ENCODE assay signal across 7 mouse cellular contexts in genomic region chr2:90504731-90505171, GRCm38 (mm10).
A peak's percentile ranks its signal among the peaks of the same experiment; 100 is the strongest.
DNase-seq lines count a peak whose midpoint lies in the region; TF ChIP-seq lines count a peak whose summit lies in the region.

No protein-coding gene starts in this region.

- H3K27me3 ChIP-seq in C2C12 (ENCODE audit: control insufficient read depth, insufficient read depth, insufficient read length) = no peaks in the 10 kb centered on the region

- peaks cover 2% of the 10 kb centered on the region for H3K79me3 ChIP-seq in C2C12 (ENCODE audit: low read depth)

- intact Hi-C loops in heart, postnatal 14 days (cut with DNase I) = no loop called here

- H3K79me2 ChIP-seq in C2C12 (ENCODE audit: control insufficient read depth, insufficient read depth) = peaks cover 28% of the 10 kb centered on the region

- no peaks in the 10 kb centered on the region for H3K36me3 ChIP-seq in C2C12 (ENCODE audit: control insufficient read depth, insufficient read depth)

- TF ChIP-seq CTCF in C2C12 (IDR thresholded peaks at IDR 0.05; ENCODE audit: control insufficient read depth, insufficient read depth, insufficient read length) = peak; percentile 6

- H3ac ChIP-seq in C2C12 (ENCODE audit: control insufficient read depth, insufficient read length, low read depth) = no peak overlapping the region

- H3K4me3 ChIP-seq in C2C12 (ENCODE audit: insufficient read depth, poor library complexity, severe bottlenecking) = no peak overlapping the region

- peak; percentile 85 for DNase-seq in 3134 (ENCODE audit: extremely low read depth, insufficient read length, low spot score)
- peak; percentile 85 to 90 for DNase-seq in cerebellum, postnatal 10 days
- DNase-seq in heart, postnatal 14 days = peak; percentile 71
- DNase-seq in liver = peak; percentile 33
- DNase-seq in naive thymus-derived CD4-positive, alpha-beta T cell, adult 2 months (ENCODE audit: low read depth) = peak; percentile 41
- DNase-seq in thymus, postnatal 10 days (ENCODE audit: low spot score in 2 of 2) = peak; percentile 9 to 34

TF ChIP-seq in C2C12, 6 proteins besides CTCF, POLR2A, EP300 and RAD21:
- TF ChIP-seq MAX (IDR thresholded peaks at IDR 0.05) (peak; percentile 15), MYOG (IDR thresholded peaks at IDR 0.05; ENCODE audit: control insufficient read depth, extremely low read depth, insufficient read length) (no peak)
TF ChIP-seq in C2C12: peak in this region for 1.

Comparison
In these comparisons a context has a peak if more than half of its experiments do, and no peak if none do; other contexts are left out.
1. DNase-seq: peak in every context shown above with its lines; median percentile 88 in cerebellum, postnatal 10 days; 85 in 3134; 71 in heart, postnatal 14 days; 41 in naive thymus-derived CD4-positive, alpha-beta T cell, adult 2 months; 33 in liver; 22 in thymus, postnatal 10 days.